Mouse (Mus musculus) hindbrain, embryonic 15.5 days (tissue): Measurements from ENCODE around the gene Zfp839. TPM values are rescaled to one million over a fixed set of nuclear protein-coding genes. Genes with fewer than 3 reads are reported as not detected.
A peak's percentile ranks its signal among the peaks of the same experiment; 100 is the strongest.

Experiments used
- ATAC-seq: fragments of 200-750 bp; cut with Nextera tagmentation; 2 replicates; pipeline ENCODE4 v1.8.0; 2017; ENCODE audit warnings: low read depth, moderate number of reproducible peaks, moderate TSS enrichment; ENCODE audit not compliant: low FRiP score
- H3K27ac ChIP-seq: fragments of 300-500 bp; sonication (generic); replicated peaks from 2 replicates; pipeline ENCODE4 v1.5.1; 2015; ENCODE audit warnings: mild to moderate bottlenecking, inconsistent platforms
- H3K27me3 ChIP-seq: fragments of 300-500 bp; sonication (generic); 2 replicates; pipeline ENCODE4 v1.6.1; 2015; ENCODE audit warnings: control low read depth, inconsistent platforms
- H3K36me3 ChIP-seq: fragments of 300-500 bp; sonication (generic); 2 replicates; pipeline ENCODE4 v1.6.1; 2015; ENCODE audit warnings: control low read depth, inconsistent platforms
- H3K4me1 ChIP-seq: fragments of 300-500 bp; sonication (generic); replicated peaks from 2 replicates; pipeline ENCODE4 v1.6.1; 2015; ENCODE audit warnings: control low read depth, inconsistent platforms
- H3K4me2 ChIP-seq: fragments of 300-500 bp; sonication (generic); 2 replicates; pipeline ENCODE4 v1.6.1; 2015; ENCODE audit warnings: moderate library complexity, mild to moderate bottlenecking, inconsistent platforms
- H3K4me3 ChIP-seq: fragments of 300-500 bp; sonication (generic); 2 replicates; pipeline ENCODE4 v1.5.1; 2015; ENCODE audit warnings: mild to moderate bottlenecking, inconsistent platforms
- H3K9ac ChIP-seq: fragments of 300-500 bp; sonication (generic); 2 replicates; pipeline ENCODE4 v1.6.1; 2015; ENCODE audit warnings: inconsistent platforms
- H3K9me3 ChIP-seq: fragments of 300-500 bp; sonication (generic); 2 replicates; pipeline ENCODE4 v1.6.1; 2016; ENCODE audit warnings: control low read depth, inconsistent platforms
- WGBS: fragments of 180-500 bp; shearing (Covaris S2); methylation state at CpG from one replicate; pipeline ENCODE4 v1.1.7; 2015; 5-methylcytosine and 5-hydroxymethylcytosine counted together
- polyA plus RNA-seq: library from polyadenylated mRNA; unstranded; fragments of >200 nt; fragmentation: Nextera tagmentation; extraction: Ambion mirVana; gene quantifications from 2 replicates; pipeline ENCODE4 v1.2.1, GENCODE M21; 2015

The Zfp839 gene
- polyA plus RNA-seq, 1 experiment from 2014 or later: 4.4 TPM

DNA sequence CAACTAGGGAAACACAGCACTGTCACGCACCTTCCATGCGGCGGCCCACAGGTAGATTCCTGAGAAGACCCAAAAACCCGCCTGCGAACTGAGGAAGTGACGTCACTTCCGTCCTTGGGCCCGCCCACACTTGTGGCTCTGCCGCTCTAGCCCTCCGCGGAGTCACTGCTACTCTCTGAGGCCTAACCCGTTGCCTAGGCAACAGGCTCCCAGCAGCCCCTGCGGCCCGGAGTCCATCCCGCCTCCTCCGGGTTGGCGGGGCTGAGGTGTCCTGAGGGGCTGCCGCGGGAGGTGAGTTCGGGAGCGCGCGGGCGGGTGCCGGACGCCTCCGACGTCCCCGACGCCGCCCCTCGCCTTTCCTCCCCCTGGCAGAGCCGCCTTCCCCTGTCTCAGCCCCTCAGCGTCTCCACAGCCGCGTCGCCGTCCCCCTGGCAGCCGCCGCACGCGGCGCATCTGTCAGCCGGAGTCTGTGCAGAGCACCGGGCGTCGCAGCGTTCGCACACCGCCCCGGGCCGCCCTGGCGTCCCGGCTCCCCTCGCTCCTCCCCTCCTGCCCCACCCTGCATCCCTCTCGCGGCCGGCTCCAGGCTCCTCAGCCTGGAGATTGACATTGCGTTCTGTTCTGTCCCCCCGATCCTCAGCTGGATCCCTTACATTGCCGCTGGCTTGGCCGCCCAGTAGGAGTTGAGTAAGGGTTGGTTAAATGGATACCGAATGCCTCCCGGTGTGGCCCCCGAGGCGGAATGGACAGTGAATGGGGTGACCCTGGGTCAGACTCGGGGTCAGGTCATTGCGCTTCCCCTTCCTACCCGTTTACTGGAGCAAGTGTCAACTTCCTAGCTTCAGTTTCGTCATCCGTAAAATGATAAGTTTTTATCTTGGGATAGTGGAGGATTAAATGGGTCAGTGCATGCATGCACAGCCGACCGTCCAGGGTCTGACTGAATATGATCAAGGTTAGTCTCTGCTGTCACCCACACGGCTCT is 39.3 kb downstream of the Zfp839 start, which contains the start of the genes Cinp and Tecpr2:
Gene Cinp, minus strand, starts transcription at position 110 of the 985 bp plus-strand sequence.
Gene Tecpr2, plus strand, starts transcription at position 229 of the 985 bp plus-strand sequence.
- Histone ChIP-seq H3K9ac (peak within 1 kb of the TSS; percentile 83), H3K36me3 (no peaks in the 10 kb centered on the region), H3K9me3 (no peaks in the 10 kb centered on the region), H3K27ac (peak within 1 kb of the TSS; percentile 89), H3K27me3 (no peaks in the 10 kb centered on the region), H3K4me2 (peak within 1 kb of the TSS; percentile 90), H3K4me1 (peaks cover 23% of the 10 kb centered on the region), H3K4me3 (peak within 1 kb of the TSS; percentile 79)
- ATAC-seq: peak; percentile 99
- WGBS: under 1% methylated on average over 71 of the region's 74 CpGs

DNA sequence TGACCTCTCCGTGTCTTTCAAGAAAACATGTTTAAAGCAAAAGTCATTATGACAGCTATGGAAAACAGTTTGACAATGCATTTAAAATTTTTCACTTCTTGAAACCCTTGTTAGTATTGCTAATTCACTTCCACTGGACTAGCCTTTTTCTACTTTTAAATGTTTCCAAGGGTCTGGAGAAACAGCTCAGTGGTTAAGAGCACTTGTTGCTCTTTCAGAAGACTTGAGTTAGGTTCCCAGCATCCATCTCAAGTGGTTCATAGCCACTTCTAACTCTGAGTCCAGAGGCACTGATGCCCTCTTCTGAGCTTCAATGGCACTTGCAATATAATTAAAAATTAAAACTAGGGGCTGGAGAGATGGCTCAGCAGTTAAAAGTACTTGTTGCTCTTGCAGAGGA is 41.8 kb downstream of the Zfp839 start:
- H3K4me1 ChIP-seq: peaks cover 23% of the 10 kb centered on the region
- no peak overlapping the region for H3K4me3 ChIP-seq
- no peak overlapping the region for H3K4me2 ChIP-seq
- H3K27ac ChIP-seq: no peak overlapping the region
- no peaks in the 10 kb centered on the region for H3K9me3 ChIP-seq
- no peak overlapping the region for H3K9ac ChIP-seq
- H3K36me3 ChIP-seq: no peaks in the 10 kb centered on the region
- ATAC-seq: no peak
- no peaks in the 10 kb centered on the region for H3K27me3 ChIP-seq
- WGBS: 94% methylated on average over 1 of the region's 1 CpGs

- no peak overlapping the region for H3K4me3 ChIP-seq
- H3K4me1 ChIP-seq: no peaks in the 10 kb centered on the region
- no peaks in the 10 kb centered on the region for H3K9me3 ChIP-seq
- H3K4me2 ChIP-seq: no peak overlapping the region
- no peaks in the 10 kb centered on the region for H3K36me3 ChIP-seq
- H3K27me3 ChIP-seq: no peaks in the 10 kb centered on the region
- no peak overlapping the region for H3K27ac ChIP-seq
- H3K9ac ChIP-seq: no peak overlapping the region
- WGBS: 80% methylated on average over 4 of the region's 4 CpGs
- no peak for ATAC-seq
Observed at GRCm38 (mm10) chr12:110902106-110902505, 52.1 kb downstream of the Zfp839 start.

DNA sequence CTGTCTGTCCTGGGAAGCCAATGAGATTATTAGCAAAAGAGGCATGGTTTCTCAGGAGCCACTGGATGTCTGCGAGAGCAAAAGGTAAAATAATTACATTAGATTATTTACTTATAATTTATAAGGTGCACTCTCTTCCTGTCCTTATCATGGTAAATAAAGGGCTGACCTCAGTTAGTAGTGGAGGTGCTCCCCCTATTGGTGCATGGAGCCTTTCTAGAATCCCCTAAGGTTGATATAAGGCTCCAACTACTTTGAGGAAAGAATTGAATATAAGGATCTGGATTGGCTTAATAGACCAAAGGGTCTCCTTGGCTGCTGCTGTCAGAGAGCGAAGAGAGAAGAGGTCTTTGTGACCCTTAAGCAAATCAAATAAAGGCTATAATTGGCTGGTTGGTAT is 53.5 kb downstream of the Zfp839 start:
- H3K9ac ChIP-seq: no peak overlapping the region
- H3K4me3 ChIP-seq: no peak overlapping the region
- ATAC-seq: no peak
- no peaks in the 10 kb centered on the region for H3K4me1 ChIP-seq
- H3K27ac ChIP-seq: no peak overlapping the region
- 94% methylated on average over 2 of the region's 2 CpGs for WGBS
- H3K9me3 ChIP-seq: no peaks in the 10 kb centered on the region
- no peaks in the 10 kb centered on the region for H3K27me3 ChIP-seq
- H3K36me3 ChIP-seq: no peaks in the 10 kb centered on the region
- H3K4me2 ChIP-seq: no peak overlapping the region

DNA sequence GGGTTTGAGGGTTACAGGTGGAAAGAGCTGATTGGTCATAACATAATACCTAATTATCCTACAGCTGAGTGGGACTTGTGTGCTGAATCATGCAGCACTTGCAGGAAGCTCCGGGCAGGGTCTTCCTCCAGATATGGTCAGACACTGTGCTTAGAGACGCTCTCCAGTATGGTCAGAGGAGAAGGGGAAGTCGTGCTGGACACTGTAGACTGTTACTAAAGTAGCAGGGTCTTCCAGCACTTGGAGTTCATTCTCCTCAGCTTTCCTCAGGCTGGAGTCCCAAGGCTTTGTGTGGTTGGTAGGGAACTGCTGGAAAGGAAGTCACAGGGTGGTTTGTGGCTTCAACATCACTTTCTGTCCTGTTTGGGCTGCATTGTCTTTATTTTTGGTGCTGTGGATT is 57.8 kb downstream of the Zfp839 start:
- Histone ChIP-seq H3K4me1 (no peaks in the 10 kb centered on the region), H3K9ac (no peak overlapping the region), H3K4me3 (no peak overlapping the region), H3K36me3 (0 out of 2 replicates have a peak, but pooled peaks cover 4% of the 10 kb centered on the region), H3K27ac (no peak overlapping the region), H3K27me3 (no peaks in the 10 kb centered on the region), H3K4me2 (no peak overlapping the region), H3K9me3 (no peaks in the 10 kb centered on the region)
- ATAC-seq: no peak
- 93% methylated on average over 3 of the region's 3 CpGs for WGBS

- no peaks in the 10 kb centered on the region for H3K27me3 ChIP-seq
- WGBS: 98% methylated on average over 2 of the region's 2 CpGs
- no peak overlapping the region for H3K4me2 ChIP-seq
- H3K4me3 ChIP-seq: no peak overlapping the region
- H3K4me1 ChIP-seq: no peaks in the 10 kb centered on the region
- H3K36me3 ChIP-seq: peaks cover 5% of the 10 kb centered on the region; the same call in 1 of the 2 replicates
- H3K9me3 ChIP-seq: no peaks in the 10 kb centered on the region
- no peak overlapping the region for H3K9ac ChIP-seq
- ATAC-seq: no peak
- H3K27ac ChIP-seq: no peak overlapping the region
Observed at GRCm38 (mm10) chr12:110909962-110910361, 59.9 kb downstream of the Zfp839 start.

GRCm38 (mm10) chr12:110915761-110916160 is 65.7 kb downstream of the Zfp839 start:
- WGBS: 90% methylated on average over 9 of the region's 9 CpGs
- Histone ChIP-seq H3K36me3 (peaks cover 32% of the 10 kb centered on the region), H3K27me3 (no peaks in the 10 kb centered on the region), H3K9ac (no peak overlapping the region), H3K27ac (no peak overlapping the region), H3K4me3 (no peak overlapping the region), H3K4me2 (no peak overlapping the region), H3K4me1 (no peaks in the 10 kb centered on the region), H3K9me3 (no peaks in the 10 kb centered on the region)
- no peak for ATAC-seq

Other genes with a start within 250 kb of the Zfp839 start
- 88.1 and 92.9 TPM in 2 replicates for gene Dync1h1, start 248.8 kb upstream of the Zfp839 start, polyA plus RNA-seq
- 0.43 and 0.49 TPM in 2 replicates for gene 1700001K19Rik, start 167.6 kb upstream of the Zfp839 start, polyA plus RNA-seq
- 1,417 and 1,497 TPM in 2 replicates for gene Hsp90aa1, start 147.5 kb upstream of the Zfp839 start, polyA plus RNA-seq
- gene Wdr20, start 112.3 kb upstream of the Zfp839 start, polyA plus RNA-seq: 24.4 and 25.0 TPM in 2 replicates
- 14.0 and 16.0 TPM in 2 replicates for gene Mok, start 9.3 kb upstream of the Zfp839 start, polyA plus RNA-seq
- gene Cinp, start 38.9 kb downstream of the Zfp839 start, polyA plus RNA-seq: 83.6 and 85.1 TPM in 2 replicates
- gene Tecpr2, start 39.0 kb downstream of the Zfp839 start, polyA plus RNA-seq: 7.3 and 7.6 TPM in 2 replicates
- 10.1 and 10.5 TPM in 2 replicates for gene Ankrd9, start 128.8 kb downstream of the Zfp839 start, polyA plus RNA-seq
- gene Rcor1, start 189.1 kb downstream of the Zfp839 start, polyA plus RNA-seq: 5.7 and 5.9 TPM in 2 replicates